Mouse (Mus musculus) forebrain, embryonic 10.5 days (tissue): Measurements from ENCODE around the gene Slc47a2. TPM values are rescaled to one million over a fixed set of nuclear protein-coding genes. Genes with fewer than 3 reads are reported as not detected.

Experiments used
- DNase-seq: peaks from one replicate; pipeline ENCODE4 v3.0.0-alpha.2; 2017; ENCODE audit warnings: low spot score; ENCODE audit errors: extremely low spot score
- H3K27ac ChIP-seq: fragments of 300-500 bp; sonication (generic); 2 replicates; pipeline ENCODE4 v1.5.1; 2016; ENCODE audit warnings: mild to moderate bottlenecking
- H3K27me3 ChIP-seq: fragments of 300-500 bp; sonication (generic); 2 replicates; pipeline ENCODE4 v1.6.1; 2016; ENCODE audit warnings: mild to moderate bottlenecking; ENCODE audit not compliant: poor library complexity, severe bottlenecking
- H3K36me3 ChIP-seq: fragments of 300-500 bp; sonication (generic); replicated peaks from 2 replicates; pipeline ENCODE4 v1.6.1; 2016; ENCODE audit warnings: mild to moderate bottlenecking, moderate library complexity
- H3K4me1 ChIP-seq: fragments of 300-500 bp; sonication (generic); 2 replicates; pipeline ENCODE4 v1.6.1; 2016
- H3K4me3 ChIP-seq: fragments of 300-500 bp; sonication (generic); 2 replicates; pipeline ENCODE4 v1.5.1; 2016; ENCODE audit warnings: mild to moderate bottlenecking, moderate library complexity
- H3K9me3 ChIP-seq: fragments of 300-500 bp; sonication (generic); 2 replicates; pipeline ENCODE4 v1.6.1; 2016; ENCODE audit warnings: mild to moderate bottlenecking, moderate library complexity
- WGBS: fragments of 180-500 bp; shearing (Covaris S2); methylation state at CpG from one replicate; pipeline ENCODE4 v1.1.7; 2016; 5-methylcytosine and 5-hydroxymethylcytosine counted together
- polyA plus RNA-seq: library from polyadenylated mRNA; unstranded; fragments of >200 nt; fragmentation: Nextera tagmentation; extraction: Ambion mirVana; gene quantifications from 2 replicates; pipeline ENCODE4 v1.2.1, GENCODE M21; 2016

Slc47a2 gene
- polyA plus RNA-seq, 1 experiment from 2014 or later, result not detected

- Histone ChIP-seq H3K4me1 (peaks cover 18% of the 10 kb centered on the region), H3K36me3 (no peaks in the 10 kb centered on the region), H3K27ac (no peak overlapping the region), H3K4me3 (no peak overlapping the region), H3K9me3 (no peaks in the 10 kb centered on the region), H3K27me3 (no peaks in the 10 kb centered on the region)
- 83% methylated on average over 2 of the region's 2 CpGs for WGBS
- no peak for DNase-seq
Observed at GRCm38 (mm10) chr11:61297326-61297725, 45.3 kb downstream of the Slc47a2 start.

- Histone ChIP-seq H3K27me3 (no peaks in the 10 kb centered on the region), H3K9me3 (no peaks in the 10 kb centered on the region), H3K4me1 (peaks cover 18% of the 10 kb centered on the region), H3K27ac (no peak overlapping the region), H3K4me3 (no peak overlapping the region), H3K36me3 (no peaks in the 10 kb centered on the region)
- 56% methylated on average over 1 of the region's 1 CpGs for WGBS
- DNase-seq, result no peak
Observed at GRCm38 (mm10) chr11:61296556-61296955, 46.1 kb downstream of the Slc47a2 start.

GRCm38 (mm10) chr11:61295556-61295955 lies 47.1 kb downstream of the Slc47a2 start:
- DNase-seq, result no peak
- Histone ChIP-seq H3K9me3 (no peaks in the 10 kb centered on the region), H3K27me3 (no peaks in the 10 kb centered on the region), H3K27ac (no peak overlapping the region), H3K36me3 (no peaks in the 10 kb centered on the region), H3K4me1 (peaks cover 12% of the 10 kb centered on the region), H3K4me3 (no peak overlapping the region)
- WGBS, result 91% methylated on average over 2 of the region's 2 CpGs

DNA sequence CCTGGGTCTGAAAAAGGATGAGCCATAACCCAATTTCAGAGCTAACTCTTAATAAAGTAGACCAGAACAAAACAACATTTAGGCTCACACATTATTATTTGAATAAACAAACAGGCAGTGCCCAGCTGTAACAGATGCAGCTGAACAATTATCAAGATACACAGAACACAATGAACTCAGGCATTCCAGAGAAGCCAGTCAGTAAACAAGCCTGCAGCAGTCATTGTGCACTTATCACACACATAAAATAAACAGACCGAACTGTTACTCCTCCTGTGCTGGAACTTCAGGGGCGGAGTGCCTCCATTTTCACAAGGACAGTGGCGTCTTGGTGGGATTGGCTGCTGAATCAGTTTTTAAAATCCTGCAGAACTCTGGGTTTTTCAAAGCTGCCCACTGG lies 48.2 kb downstream of the Slc47a2 start:
- Histone ChIP-seq H3K27me3 (no peaks in the 10 kb centered on the region), H3K9me3 (no peaks in the 10 kb centered on the region), H3K4me1 (peaks cover 7% of the 10 kb centered on the region; the same call in 1 of the 2 replicates), H3K4me3 (no peak overlapping the region), H3K27ac (no peak overlapping the region), H3K36me3 (no peaks in the 10 kb centered on the region)
- no peak for DNase-seq
- WGBS, result 85% methylated on average over 3 of the region's 3 CpGs

DNA sequence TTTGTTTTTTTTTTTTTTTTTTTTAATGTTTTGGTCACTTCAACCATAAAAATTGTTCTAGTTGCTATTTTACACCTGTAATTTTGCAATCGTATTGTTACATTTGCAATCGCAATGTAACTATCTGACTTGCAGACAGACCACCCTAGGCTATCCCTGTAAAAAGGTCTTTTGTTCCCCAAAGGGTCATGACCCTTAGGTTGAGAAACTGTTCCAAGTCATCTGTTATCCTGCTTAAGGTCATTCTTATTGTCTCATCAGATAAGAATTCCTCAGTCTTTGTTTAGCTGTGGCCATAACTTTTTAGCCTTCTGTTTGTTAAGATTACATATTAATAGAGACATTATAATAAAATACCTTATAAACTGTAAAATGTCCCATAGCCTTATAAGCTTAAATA lies 49.4 kb downstream of the Slc47a2 start:
- H3K4me3 ChIP-seq, result no peak overlapping the region
- WGBS, result 46% methylated on average over 2 of the region's 2 CpGs
- H3K9me3 ChIP-seq, result no peaks in the 10 kb centered on the region
- H3K36me3 ChIP-seq, result no peaks in the 10 kb centered on the region
- no peaks in the 10 kb centered on the region for H3K27me3 ChIP-seq
- H3K4me1 ChIP-seq, result peaks cover 7% of the 10 kb centered on the region; the same call in 1 of the 2 replicates
- no peak for DNase-seq
- H3K27ac ChIP-seq, result no peak overlapping the region

DNA sequence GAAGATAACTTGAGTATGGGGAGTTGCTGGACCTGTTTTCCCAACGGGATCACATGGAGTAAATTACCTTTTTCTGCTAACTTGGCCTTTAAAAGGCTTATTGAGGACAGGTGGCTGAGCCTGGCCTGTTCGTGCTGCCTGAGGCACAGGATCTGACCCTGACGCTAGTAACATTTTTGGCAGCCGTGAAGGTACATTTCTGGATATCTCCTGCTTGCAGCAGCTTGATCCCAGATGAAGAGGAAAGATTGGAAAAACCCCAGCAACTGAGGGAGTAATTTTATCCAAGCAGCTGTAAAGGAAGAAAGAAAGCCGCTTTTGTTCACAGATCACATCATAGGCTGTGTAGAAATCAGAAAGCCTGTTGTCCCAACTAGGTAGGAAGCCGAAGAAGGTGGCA lies 58.3 kb downstream of the Slc47a2 start:
- WGBS, result 74% methylated on average over 6 of the region's 6 CpGs
- no peaks in the 10 kb centered on the region for H3K4me1 ChIP-seq
- H3K9me3 ChIP-seq, result no peaks in the 10 kb centered on the region
- H3K4me3 ChIP-seq, result no peak overlapping the region
- no peak for DNase-seq
- no peaks in the 10 kb centered on the region for H3K36me3 ChIP-seq
- H3K27me3 ChIP-seq, result no peaks in the 10 kb centered on the region
- H3K27ac ChIP-seq, result no peak overlapping the region; the same call in 1 of the 2 replicates

- Histone ChIP-seq H3K4me3 (no peak overlapping the region), H3K4me1 (no peaks in the 10 kb centered on the region), H3K27ac (no peak overlapping the region), H3K36me3 (no peaks in the 10 kb centered on the region), H3K27me3 (no peaks in the 10 kb centered on the region), H3K9me3 (no peaks in the 10 kb centered on the region)
- 95% methylated on average over 10 of the region's 10 CpGs for WGBS
- no peak for DNase-seq
Observed at GRCm38 (mm10) chr11:61283414-61284049, 59.1 kb downstream of the Slc47a2 start.

DNA sequence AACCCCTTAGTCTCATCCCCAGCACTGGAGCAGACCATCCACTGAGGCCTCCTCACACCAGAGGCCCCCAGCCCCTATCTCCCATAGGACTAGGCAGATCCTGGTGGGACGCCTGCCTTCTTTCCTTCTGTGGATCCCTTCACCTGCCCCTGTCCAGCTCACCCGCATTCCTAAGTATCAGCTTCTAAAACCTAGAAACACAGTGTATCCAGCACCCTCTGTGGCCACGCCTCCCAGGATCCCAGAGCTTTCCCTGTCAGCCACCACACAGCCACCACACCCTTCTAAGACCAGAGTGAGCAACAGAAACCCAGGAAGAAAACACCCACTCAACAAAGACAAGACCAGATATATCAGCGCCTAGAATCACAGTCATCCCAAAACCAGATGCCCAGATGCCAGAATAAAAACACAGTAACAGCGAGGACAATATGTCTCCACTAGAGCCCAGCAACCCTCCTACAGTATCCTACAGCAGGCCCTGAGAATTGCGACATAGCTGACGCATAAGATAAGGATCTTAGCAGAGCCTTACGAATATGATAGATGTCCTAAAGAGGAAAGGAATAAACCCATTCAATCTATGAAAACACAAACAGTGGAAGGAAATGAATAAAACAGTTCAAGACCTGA lies 64.1 kb downstream of the Slc47a2 start:
- DNase-seq, result no peak
- 86% methylated on average over 8 of the region's 8 CpGs for WGBS
- no peaks in the 10 kb centered on the region for H3K27me3 ChIP-seq
- no peaks in the 10 kb centered on the region for H3K36me3 ChIP-seq
- H3K4me1 ChIP-seq, result no peaks in the 10 kb centered on the region
- H3K9me3 ChIP-seq, result no peaks in the 10 kb centered on the region
- H3K4me3 ChIP-seq, result no peak overlapping the region
- no peak overlapping the region for H3K27ac ChIP-seq

GRCm38 (mm10) chr11:61277937-61278336 lies 64.7 kb downstream of the Slc47a2 start:
- Histone ChIP-seq H3K9me3 (no peaks in the 10 kb centered on the region), H3K4me1 (no peaks in the 10 kb centered on the region), H3K27me3 (no peaks in the 10 kb centered on the region), H3K4me3 (no peak overlapping the region), H3K36me3 (no peaks in the 10 kb centered on the region), H3K27ac (no peak overlapping the region)
- no peak for DNase-seq
- 89% methylated on average over 2 of the region's 2 CpGs for WGBS

DNA sequence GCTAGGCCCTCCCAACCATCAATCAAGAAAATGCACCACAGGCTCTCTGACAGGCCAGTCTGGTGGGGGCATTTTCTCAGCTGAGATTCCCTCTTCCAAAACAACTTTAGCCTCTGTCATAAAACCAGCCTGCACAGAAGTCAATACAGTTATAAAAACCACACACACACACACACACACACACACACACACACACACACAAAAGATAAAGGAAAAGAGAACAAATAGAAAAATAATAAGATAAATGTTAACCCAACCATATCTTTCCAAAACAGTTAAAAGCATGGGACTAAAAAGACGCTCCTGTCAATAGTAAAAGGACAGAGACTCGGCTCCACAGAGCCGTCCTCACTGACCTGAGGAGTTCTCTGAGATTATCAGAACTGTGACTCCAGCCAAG lies 66.2 kb downstream of the Slc47a2 start:
- Histone ChIP-seq H3K4me3 (no peak overlapping the region), H3K27ac (no peak overlapping the region), H3K27me3 (no peaks in the 10 kb centered on the region), H3K9me3 (no peaks in the 10 kb centered on the region), H3K4me1 (no peaks in the 10 kb centered on the region), H3K36me3 (no peaks in the 10 kb centered on the region)
- no peak for DNase-seq
- WGBS, result 85% methylated on average over 3 of the region's 3 CpGs

DNA sequence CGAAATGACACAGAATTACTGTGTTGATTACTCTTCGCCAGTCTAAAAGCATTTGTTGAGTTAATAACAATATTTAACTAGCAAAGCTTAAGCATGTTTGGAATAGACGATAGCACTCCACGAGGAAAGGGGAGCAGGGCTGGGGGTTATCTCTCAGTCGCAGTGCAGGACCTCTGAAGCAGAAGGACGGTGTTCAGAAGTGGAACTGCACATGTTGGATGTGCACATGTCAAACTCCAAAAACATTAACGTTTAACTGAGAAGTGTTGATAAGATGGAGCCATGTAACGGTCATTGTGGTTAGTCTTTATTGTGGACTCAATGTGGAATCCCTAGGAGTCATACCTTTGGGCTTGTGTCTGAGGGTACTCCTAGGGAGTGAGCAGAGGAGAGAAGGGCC lies 67.6 kb downstream of the Slc47a2 start:
- DNase-seq, result no peak
- no peak overlapping the region for H3K27ac ChIP-seq
- no peak overlapping the region for H3K4me3 ChIP-seq
- H3K36me3 ChIP-seq, result no peaks in the 10 kb centered on the region
- H3K9me3 ChIP-seq, result no peaks in the 10 kb centered on the region
- WGBS, result 87% methylated on average over 8 of the region's 8 CpGs
- no peaks in the 10 kb centered on the region for H3K27me3 ChIP-seq
- no peaks in the 10 kb centered on the region for H3K4me1 ChIP-seq

DNA sequence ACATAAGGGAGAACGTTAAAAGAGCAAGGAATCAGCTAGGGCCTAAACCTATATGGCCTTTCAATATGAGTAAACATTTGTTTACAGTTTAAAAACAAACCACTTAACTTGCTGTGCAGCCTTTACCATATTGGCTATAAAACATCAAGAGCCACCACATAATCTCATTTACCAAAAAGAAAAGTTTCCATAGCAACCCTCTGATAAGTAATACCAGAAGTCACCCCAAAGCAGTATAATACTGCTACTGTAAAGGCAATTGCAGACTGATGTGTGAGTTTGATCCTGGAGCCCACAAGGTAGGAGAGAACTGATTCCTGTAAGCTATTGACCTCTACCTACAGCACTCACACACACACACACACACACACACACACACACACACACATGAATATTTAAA lies 68.2 kb downstream of the Slc47a2 start:
- Histone ChIP-seq H3K4me3 (no peak overlapping the region), H3K27ac (no peak overlapping the region), H3K27me3 (0 out of 2 replicates have a peak, but pooled peaks cover under 1% of the 10 kb centered on the region), H3K36me3 (no peaks in the 10 kb centered on the region), H3K4me1 (no peaks in the 10 kb centered on the region), H3K9me3 (no peaks in the 10 kb centered on the region)
- WGBS, result 86% methylated on average over 1 of the region's 1 CpGs
- no peak for DNase-seq

GRCm38 (mm10) chr11:61273928-61274327 lies 68.7 kb downstream of the Slc47a2 start:
- peaks cover 5% of the 10 kb centered on the region for H3K27me3 ChIP-seq

More at GRCm38 (mm10) chr11:61273928-61274327, 68.7 kb downstream of the Slc47a2 start:
- Histone ChIP-seq H3K9me3 (no peaks in the 10 kb centered on the region), H3K4me3 (no peak overlapping the region), H3K27ac (no peak overlapping the region), H3K4me1 (no peaks in the 10 kb centered on the region), H3K36me3 (no peaks in the 10 kb centered on the region)
- no peak for DNase-seq
- WGBS, result 87% methylated on average over 2 of the region's 2 CpGs
